Mouse (Mus musculus): ENCODE results near the gene Ube2e2.

GRCm38 (mm10) chr14:18572852-18573251, 321.2 kb downstream of the Ube2e2 start:
- no peak for TF ChIP-seq HCFC1 (IDR thresholded peaks at IDR 0.05; ENCODE audit: low read depth, low read length)
- TF ChIP-seq CTCF (IDR thresholded peaks at IDR 0.05 in 2 of 3, conservative IDR thresholded peaks at IDR 0.05 in 1 of 3; ENCODE audit: control insufficient read depth in 1 of 3, insufficient read depth in 1 of 3, low read depth in 2 of 3, low read length in 3 of 3, poor library complexity in 1 of 3, severe bottlenecking in 1 of 3): no peak
- TF ChIP-seq USF2 (IDR thresholded peaks at IDR 0.05; ENCODE audit: borderline replicate concordance in 1 of 2, insufficient read depth in 1 of 2, low read depth in 1 of 2, low read length in 2 of 2): no peak
- no peak for TF ChIP-seq GATA1 (IDR thresholded peaks at IDR 0.05; ENCODE audit: low read depth, low read length)
- TF ChIP-seq ETS1 (IDR thresholded peaks at IDR 0.05; ENCODE audit: low read depth, low read length): no peak

Measured in MEL (cell line).